Mouse (Mus musculus): ENCODE measurements at regions not wholly inside any gene's neighbourhood (a gene's known extent, or its start where the extent isn't known, plus 50 kb on each side); places are given as distances from the start of the nearest gene placed in this dataset.
A peak's percentile ranks its signal among the peaks of the same experiment; 100 is the strongest.

- no peak for DNase-seq (ENCODE audit: low spot score in 2 of 2)
These were observed 674.2 kb downstream of the Rfpl4b start for GRCm38 (mm10) chr10:38147421-38147820.

GRCm38 (mm10) chr10:38139196-38139595 lies 682.4 kb downstream of the Rfpl4b start:
- DNase-seq (ENCODE audit: low spot score in 2 of 2) = no peak

- DNase-seq (ENCODE audit: low spot score in 2 of 2) = peak in 1 of 2 experiments; percentile 4
These were observed 699.5 kb downstream of the Rfpl4b start for GRCm38 (mm10) chr10:38121911-38122573.

DNA sequence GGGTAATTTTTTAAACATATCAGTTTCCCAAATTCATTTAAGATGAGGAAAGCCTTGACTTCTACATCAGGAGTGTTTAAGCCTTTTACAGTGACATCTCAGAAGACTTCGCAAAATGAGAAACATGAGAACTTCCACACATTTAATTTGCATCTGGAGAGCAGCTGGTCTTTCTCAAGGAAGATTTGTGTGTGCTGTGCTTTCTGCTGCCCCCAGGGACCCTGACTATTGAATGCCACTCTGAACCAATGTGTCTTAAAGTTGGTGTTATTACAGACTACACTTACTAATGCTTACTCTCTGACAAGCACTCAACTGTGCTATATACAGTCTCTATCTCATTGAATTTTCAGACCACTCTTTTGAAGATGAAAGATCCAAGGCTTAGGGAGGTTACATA lies 703.0 kb downstream of the Rfpl4b start:
- no peak for DNase-seq (ENCODE audit: low spot score in 2 of 2)

GRCm38 (mm10) chr10:38116516-38116915 lies 705.1 kb downstream of the Rfpl4b start:
- DNase-seq (ENCODE audit: low spot score in 2 of 2) = no peak

DNA sequence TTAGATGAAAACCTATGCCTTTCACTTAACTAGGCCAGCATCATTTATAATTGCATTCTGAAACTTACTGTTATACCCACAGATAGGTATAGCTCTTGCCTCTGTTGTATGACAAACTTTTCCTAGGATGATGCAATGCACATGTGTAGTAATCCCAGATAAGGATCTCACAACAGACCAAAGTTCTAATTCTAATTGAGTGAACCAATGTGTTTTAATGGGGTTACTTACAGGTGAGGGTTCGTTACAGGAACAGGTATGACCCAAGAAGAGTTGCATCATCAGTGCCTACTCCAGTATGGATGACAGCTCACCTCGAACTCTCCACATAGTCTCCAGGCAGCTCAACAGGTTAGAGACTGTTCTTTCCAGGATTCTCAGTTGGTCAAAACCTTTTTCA lies 707.4 kb downstream of the Rfpl4b start:
- no peak for DNase-seq (ENCODE audit: low spot score in 2 of 2)

GRCm38 (mm10) chr10:38108591-38108990 lies 713.0 kb downstream of the Rfpl4b start:
- DNase-seq (ENCODE audit: low spot score in 2 of 2) = no peak

GRCm38 (mm10) chr10:38103570-38103969 lies 718.0 kb downstream of the Rfpl4b start:
- DNase-seq (ENCODE audit: low spot score in 2 of 2) = no peak

DNA sequence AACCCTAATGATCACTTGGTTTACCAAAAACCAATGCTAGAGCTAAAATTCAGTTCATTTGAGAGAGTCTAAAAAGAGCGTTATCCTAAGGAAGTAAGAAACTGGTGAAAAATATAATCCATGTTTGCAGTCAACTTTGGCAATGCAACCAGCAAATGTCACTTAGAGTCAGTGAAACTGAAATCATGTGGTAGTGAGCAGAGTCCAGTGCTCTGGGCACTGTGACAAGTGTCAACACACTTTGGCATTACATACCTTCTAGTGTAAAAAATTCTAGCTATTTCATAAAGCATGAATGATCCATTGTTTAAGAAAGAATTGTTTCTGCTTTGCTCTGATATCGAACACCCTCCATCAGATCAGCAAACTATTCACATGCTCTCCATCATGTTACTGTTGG lies 743.1 kb downstream of the Rfpl4b start:
- no peak for DNase-seq (ENCODE audit: low spot score in 2 of 2)

GRCm38 (mm10) chr10:38072394-38072793 lies 749.2 kb downstream of the Rfpl4b start:
- DNase-seq (ENCODE audit: low spot score in 2 of 2) = no peak

DNA sequence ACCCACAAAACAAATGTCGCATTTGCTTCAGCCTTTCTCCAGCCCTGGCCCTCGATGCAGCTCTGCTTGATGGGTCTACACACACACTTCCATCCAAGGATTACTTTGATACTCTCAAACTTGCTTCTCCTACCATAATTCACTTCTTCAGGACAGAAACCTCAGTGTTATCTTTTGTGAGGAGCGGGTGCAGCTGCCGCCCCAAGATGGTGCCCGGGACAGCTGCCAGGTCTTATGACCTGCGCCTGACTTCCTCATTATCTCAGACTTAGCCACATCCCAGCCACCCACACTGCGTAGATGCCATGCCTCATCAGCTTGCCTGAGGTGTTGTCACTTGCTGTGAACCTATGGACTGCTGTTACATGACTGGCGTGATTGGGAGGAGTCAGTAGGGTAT lies 762.5 kb downstream of the Rfpl4b start:
- no peak for DNase-seq (ENCODE audit: low spot score in 2 of 2)

- no peak for DNase-seq (ENCODE audit: low spot score in 2 of 2)
These were observed 811.1 kb downstream of the Rfpl4b start for GRCm38 (mm10) chr10:38010452-38010851.

GRCm38 (mm10) chr10:37995691-37996445 lies 825.7 kb downstream of the Rfpl4b start:
- no peak for DNase-seq (ENCODE audit: low spot score in 2 of 2)

GRCm38 (mm10) chr10:37988297-37989263 lies 833.0 kb downstream of the Rfpl4b start:
- DNase-seq (ENCODE audit: low spot score in 2 of 2) = no peak

DNA sequence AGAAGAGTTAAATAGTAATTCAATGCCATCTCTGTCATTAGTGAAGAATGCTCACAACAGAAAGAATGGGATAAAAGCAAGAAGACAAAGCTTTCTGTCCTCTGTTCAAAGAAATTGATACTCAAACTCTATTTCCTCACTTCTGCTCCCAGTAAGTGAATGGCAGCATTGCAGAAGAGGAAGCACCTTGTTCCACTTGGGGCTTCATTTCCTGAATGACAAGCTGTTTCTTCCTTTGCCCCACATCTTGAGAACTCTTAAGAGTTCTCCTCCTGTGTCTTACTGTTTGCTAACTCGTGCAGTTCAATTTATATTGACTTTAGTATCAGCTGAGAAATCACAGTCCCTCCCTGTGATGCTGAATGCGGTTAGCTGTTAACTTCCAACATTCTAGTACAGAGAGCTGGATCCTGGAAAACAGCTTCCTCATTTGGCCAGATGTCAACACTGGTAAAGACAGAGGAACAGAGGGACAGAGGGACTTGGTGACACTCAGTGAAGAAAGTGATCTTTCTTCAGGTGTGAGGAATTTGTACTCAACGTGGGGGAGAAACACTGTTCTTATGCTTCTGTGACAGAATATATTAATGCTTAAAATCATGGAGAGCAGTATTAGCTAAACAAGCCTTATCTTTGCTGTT lies 840.3 kb upstream of the Marcks start:
- no peak for DNase-seq (ENCODE audit: low spot score in 2 of 2)

DNA sequence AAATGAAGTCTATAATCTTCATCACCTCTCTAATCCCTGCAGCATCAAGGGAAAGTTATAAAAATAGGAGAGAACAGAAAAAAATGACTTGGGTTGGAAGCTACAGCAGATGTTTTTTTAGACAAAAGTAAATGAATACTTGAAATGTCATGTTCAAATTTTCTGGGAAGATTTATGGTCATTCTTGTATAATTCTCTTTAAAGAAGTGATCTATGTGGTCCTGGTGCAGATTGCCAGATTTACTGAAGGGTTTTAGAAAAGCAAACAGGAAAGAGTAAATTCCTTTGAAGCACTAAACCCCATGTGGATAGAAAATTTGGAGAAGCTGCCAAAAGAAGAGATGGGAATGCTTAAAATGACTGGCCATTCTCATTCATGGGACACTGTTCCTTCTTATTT lies 821.3 kb upstream of the Marcks start:
- no peak for DNase-seq (ENCODE audit: low spot score in 2 of 2)

GRCm38 (mm10) chr10:37914780-37915179 lies 776.1 kb upstream of the Marcks start:
- DNase-seq (ENCODE audit: low spot score in 2 of 2) = no peak

- no peak for DNase-seq (ENCODE audit: low spot score in 2 of 2)
These were observed 772.9 kb upstream of the Marcks start for GRCm38 (mm10) chr10:37911669-37912068.

DNA sequence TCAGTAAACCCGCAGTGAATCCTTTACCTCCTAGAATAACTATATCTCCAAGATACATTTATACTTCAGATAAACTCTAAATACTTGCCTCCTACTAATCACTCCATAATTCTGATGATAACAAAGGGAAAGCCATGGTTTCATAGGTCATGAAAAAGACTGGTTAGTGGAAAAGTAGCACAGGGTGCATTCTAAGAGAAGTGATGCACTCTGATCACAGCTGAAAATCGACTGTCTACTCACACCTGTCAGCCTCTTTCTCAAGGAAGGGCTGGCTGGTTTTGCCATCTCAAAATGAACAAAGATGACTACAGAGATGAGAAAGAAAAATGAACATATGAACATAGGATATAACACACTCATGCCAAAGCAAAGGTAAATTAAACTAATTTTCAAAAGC lies 769.6 kb upstream of the Marcks start:
- DNase-seq (ENCODE audit: low spot score in 2 of 2) = no peak

DNA sequence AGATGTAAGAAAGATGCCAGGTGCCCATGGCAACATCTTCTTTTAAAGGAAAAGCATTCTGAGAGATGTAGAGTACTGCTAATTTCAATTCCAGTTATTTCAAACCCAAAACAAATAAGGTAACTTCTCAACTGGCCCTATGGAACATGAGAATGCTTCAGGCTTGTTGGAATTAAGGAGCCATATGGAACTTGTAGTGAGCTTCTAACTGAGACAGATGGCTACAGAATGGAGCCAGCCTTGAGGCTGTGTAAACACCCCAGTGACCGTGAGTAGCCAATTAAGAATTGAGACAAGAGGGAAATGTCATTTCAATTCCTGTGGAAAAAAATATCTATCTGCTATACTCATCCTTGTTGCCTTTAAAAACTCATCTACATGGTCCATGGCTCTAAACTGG lies 769.0 kb upstream of the Marcks start:
- no peak for DNase-seq (ENCODE audit: low spot score in 2 of 2)

GRCm38 (mm10) chr10:37887961-37888360 lies 749.2 kb upstream of the Marcks start:
- no peak for DNase-seq (ENCODE audit: low spot score in 2 of 2)

DNA sequence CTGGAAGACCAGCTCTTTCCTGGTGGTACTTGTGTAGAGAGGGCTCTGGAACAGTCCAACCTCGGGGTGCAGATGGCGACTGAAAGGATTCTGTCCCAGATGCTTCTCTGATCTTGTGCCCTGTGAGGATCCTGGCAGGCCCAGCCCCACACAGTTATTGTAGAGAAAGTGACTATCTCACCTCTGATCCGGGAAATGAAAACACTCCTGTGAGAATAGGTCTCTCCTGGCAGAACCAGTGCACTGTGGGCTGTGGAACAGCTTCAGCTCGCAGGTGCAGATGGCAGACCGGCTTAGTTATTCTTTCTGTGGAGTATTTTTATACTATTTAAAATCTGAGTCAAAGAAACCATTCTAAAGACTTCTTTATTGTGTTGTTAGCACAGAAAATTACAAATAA lies 742.1 kb upstream of the Marcks start:
- no peak for DNase-seq (ENCODE audit: low spot score in 2 of 2)
